Mouse (Mus musculus): ENCODE measurements at regions not wholly inside any gene's neighbourhood (a gene's known extent, or its start where the extent isn't known, plus 50 kb on each side); places are given as distances from the start of the nearest gene placed in this dataset.

GRCm38 (mm10) chrX:35683332-35683731, 205.3 kb upstream of the Dock11 start:
- peak in 1 of 2 experiments; percentile 2 for DNase-seq
